Mouse (Mus musculus): ENCODE data around the gene Tspan15.

Tspan15 gene

GRCm38 (mm10) chr10:62230708-62231394 lies at the start of gene Tspan15:
Tspan15 (minus strand) TSS chr10:62231251.
- peak; percentile 92 to 95 for DNase-seq

- no peak for DNase-seq
Measured at GRCm38 (mm10) chr10:62279671-62280070, 48.6 kb upstream of the Tspan15 start.

GRCm38 (mm10) chr10:62279066-62279465 lies 48.0 kb upstream of the Tspan15 start:
- no peak for DNase-seq

- no peak for DNase-seq
Measured at GRCm38 (mm10) chr10:62277499-62278293, 46.6 kb upstream of the Tspan15 start.

GRCm38 (mm10) chr10:62275235-62275634 lies 44.2 kb upstream of the Tspan15 start:
- peak; percentile 95 to 98 for DNase-seq

GRCm38 (mm10) chr10:62269278-62269677 lies 38.2 kb upstream of the Tspan15 start:
- no peak for DNase-seq

GRCm38 (mm10) chr10:62264299-62264698 lies 33.2 kb upstream of the Tspan15 start:
- no peak for DNase-seq

GRCm38 (mm10) chr10:62261115-62261886 lies 30.2 kb upstream of the Tspan15 start:
- peak; percentile 76 to 89 for DNase-seq

- DNase-seq: no peak
Measured at GRCm38 (mm10) chr10:62258298-62258697, 27.2 kb upstream of the Tspan15 start.

GRCm38 (mm10) chr10:62252496-62253235 lies 21.6 kb upstream of the Tspan15 start:
- DNase-seq: no peak

GRCm38 (mm10) chr10:62252000-62252488 lies 21.0 kb upstream of the Tspan15 start, which contains the start of gene Tacr2:
Tacr2 (plus strand) TSS chr10:62252438.
- no peak for DNase-seq

- DNase-seq: peak in 1 of 2 experiments; percentile 42
Measured at GRCm38 (mm10) chr10:62247815-62248214, 16.8 kb upstream of the Tspan15 start.

GRCm38 (mm10) chr10:62247156-62247555 lies 16.1 kb upstream of the Tspan15 start:
- DNase-seq: peak in 1 of 2 experiments; percentile 34

- no peak for DNase-seq
Measured at GRCm38 (mm10) chr10:62244067-62244466, 13.0 kb upstream of the Tspan15 start.

GRCm38 (mm10) chr10:62242896-62243295 lies 11.8 kb upstream of the Tspan15 start:
- DNase-seq: peak; percentile 73 to 77

GRCm38 (mm10) chr10:62242358-62242757 lies 11.3 kb upstream of the Tspan15 start:
- DNase-seq: no peak

- DNase-seq: peak; percentile 70 to 74
Measured at GRCm38 (mm10) chr10:62239270-62239669, 8.2 kb upstream of the Tspan15 start.

GRCm38 (mm10) chr10:62238688-62239087 lies 7.6 kb upstream of the Tspan15 start:
- DNase-seq: no peak

- no peak for DNase-seq
Measured at GRCm38 (mm10) chr10:62237205-62237604, 6.2 kb upstream of the Tspan15 start.

- no peak for DNase-seq
Measured at GRCm38 (mm10) chr10:62236165-62236564, 5.1 kb upstream of the Tspan15 start.

- no peak for DNase-seq
Measured at GRCm38 (mm10) chr10:62231811-62232210, 760 bp upstream of the Tspan15 start.

- DNase-seq: no peak
Measured at GRCm38 (mm10) chr10:62231395-62231732, 313 bp upstream of the Tspan15 start.
